Mouse (Mus musculus) limb, embryonic 14.5 days (tissue): ENCODE measurements at regions not wholly inside any gene's neighbourhood (a gene's known extent, or its start where the extent isn't known, plus 50 kb on each side); places are given as distances from the start of the nearest gene placed in this dataset.

Experiments
- ATAC-seq: fragments of 200-750 bp; cut with Nextera tagmentation; 2 replicates; pipeline ENCODE4 v1.8.0; 2017; ENCODE audit warnings: low read depth, moderate number of reproducible peaks, moderate TSS enrichment; ENCODE audit not compliant: low FRiP score
- DNase-seq: peaks from one replicate; pipeline ENCODE4 v3.0.0-alpha.2; 2015; ENCODE audit warnings: low spot score
- H3K27ac ChIP-seq: fragments of 300-500 bp; sonication (generic); replicated peaks from 2 replicates; pipeline ENCODE4 v1.5.1; 2014; ENCODE audit warnings: low read depth, mild to moderate bottlenecking, low read length, moderate library complexity, mixed read lengths
- H3K27me3 ChIP-seq: fragments of 300-500 bp; sonication (generic); 2 replicates; pipeline ENCODE4 v1.6.1; 2014; ENCODE audit warnings: low read length, mixed read lengths; ENCODE audit not compliant: control insufficient read depth, insufficient read depth
- H3K36me3 ChIP-seq: fragments of 300-500 bp; sonication (generic); 2 replicates; pipeline ENCODE4 v1.6.1; 2014; ENCODE audit warnings: mild to moderate bottlenecking, low read length, moderate library complexity, mixed read lengths; ENCODE audit not compliant: control insufficient read depth, insufficient read depth
- H3K4me1 ChIP-seq: fragments of 300-500 bp; sonication (generic); 2 replicates; pipeline ENCODE4 v1.6.1; 2014; ENCODE audit warnings: antibody characterized with exemption, low read length, mixed read lengths; ENCODE audit not compliant: control insufficient read depth, insufficient read depth
- H3K4me2 ChIP-seq: fragments of 300-500 bp; sonication (generic); replicated peaks from 2 replicates; pipeline ENCODE4 v1.6.1; 2014; ENCODE audit warnings: low read depth, mild to moderate bottlenecking, low read length, moderate library complexity; ENCODE audit not compliant: severe bottlenecking
- H3K4me3 ChIP-seq: fragments of 300-500 bp; sonication (generic); replicated peaks from 2 replicates; pipeline ENCODE4 v1.5.1; 2014; ENCODE audit warnings: low read length
- H3K9ac ChIP-seq: fragments of 300-500 bp; sonication (generic); 2 replicates; pipeline ENCODE4 v1.6.1; 2014; ENCODE audit warnings: mild to moderate bottlenecking, low read depth, low read length, moderate library complexity; ENCODE audit not compliant: severe bottlenecking
- H3K9me3 ChIP-seq: fragments of 300-500 bp; sonication (generic); 2 replicates; pipeline ENCODE4 v1.6.1; 2016; ENCODE audit warnings: low read length; ENCODE audit not compliant: control insufficient read depth
- POLR2A ChIP-seq: fragments of 200-500 bp; IDR thresholded peaks from 2 replicates; pipeline ENCODE4 v1.8.0; 2012; ENCODE audit warnings: inconsistent platforms, mild to moderate bottlenecking, moderate library complexity, borderline replicate concordance; ENCODE audit not compliant: insufficient read depth, insufficient read length; ENCODE audit errors: extremely low read depth
- WGBS: fragments of 180-500 bp; shearing (Covaris S2); extraction: QIAGEN DNeasy Blood & Tissue Kit; methylation state at CpG from one replicate; pipeline ENCODE4 v1.1.7; 2014; 5-methylcytosine and 5-hydroxymethylcytosine counted together

GRCm38 (mm10) chr7:72500996-72501395, 194.6 kb upstream of the Mctp2 start:
- Histone ChIP-seq H3K4me1 (peaks cover 16% of the 10 kb centered on the region), H3K9ac (no peak overlapping the region), H3K4me2 (no peak overlapping the region), H3K9me3 (no peaks in the 10 kb centered on the region), H3K27ac (no peak overlapping the region), H3K36me3 (no peaks in the 10 kb centered on the region), H3K4me3 (no peak overlapping the region), H3K27me3 (no peaks in the 10 kb centered on the region)
- no peak for TF ChIP-seq POLR2A
- DNase-seq (no peak), ATAC-seq (no peak)
- 54% methylated on average over 6 of the region's 6 CpGs for WGBS

GRCm38 (mm10) chr7:72501431-72501830, 195.0 kb upstream of the Mctp2 start:
- DNase-seq (no peak), ATAC-seq (no peak)
- H3K27me3 ChIP-seq: no peaks in the 10 kb centered on the region
- H3K9me3 ChIP-seq: no peaks in the 10 kb centered on the region
- H3K4me2 ChIP-seq: no peak overlapping the region
- no peaks in the 10 kb centered on the region for H3K36me3 ChIP-seq
- no peak for TF ChIP-seq POLR2A
- WGBS: 86% methylated on average over 3 of the region's 3 CpGs
- H3K27ac ChIP-seq: no peak overlapping the region
- H3K4me1 ChIP-seq: peaks cover 20% of the 10 kb centered on the region
- H3K4me3 ChIP-seq: no peak overlapping the region
- H3K9ac ChIP-seq: no peak overlapping the region

GRCm38 (mm10) chr7:72503756-72504155, 197.3 kb upstream of the Mctp2 start:
- Histone ChIP-seq H3K9me3 (no peaks in the 10 kb centered on the region), H3K4me3 (no peak overlapping the region), H3K4me1 (peaks cover 24% of the 10 kb centered on the region), H3K4me2 (no peak overlapping the region), H3K27ac (no peak overlapping the region), H3K9ac (no peak overlapping the region), H3K36me3 (no peaks in the 10 kb centered on the region), H3K27me3 (no peaks in the 10 kb centered on the region)
- DNase-seq: no peak
- no peak for TF ChIP-seq POLR2A
- ATAC-seq: no peak

- no peak for TF ChIP-seq POLR2A
These were observed 197.9 kb upstream of the Mctp2 start for GRCm38 (mm10) chr7:72504268-72504667.

GRCm38 (mm10) chr7:72505732-72506460, 199.5 kb upstream of the Mctp2 start:
- H3K9ac ChIP-seq: no peak overlapping the region
- H3K4me2 ChIP-seq: no peak overlapping the region; the same call in 1 of the 2 replicates
- no peaks in the 10 kb centered on the region for H3K36me3 ChIP-seq
- no peak for TF ChIP-seq POLR2A
- 31% methylated on average over 8 of the region's 8 CpGs for WGBS
- H3K27me3 ChIP-seq: no peaks in the 10 kb centered on the region
- H3K4me1 ChIP-seq: peaks cover 21% of the 10 kb centered on the region
- H3K27ac ChIP-seq: peak overlapping the region; percentile 61
- ATAC-seq (peak; percentile 50; the same call in 1 of the 2 replicates), DNase-seq (peak; percentile 76)
- no peak overlapping the region for H3K4me3 ChIP-seq
- H3K9me3 ChIP-seq: no peaks in the 10 kb centered on the region

More at GRCm38 (mm10) chr7:72504268-72504667, 197.9 kb upstream of the Mctp2 start:
- H3K27me3 ChIP-seq: no peaks in the 10 kb centered on the region
- H3K27ac ChIP-seq: no peak overlapping the region
- no peaks in the 10 kb centered on the region for H3K9me3 ChIP-seq
- DNase-seq (no peak), ATAC-seq (no peak)
- H3K4me3 ChIP-seq: no peak overlapping the region
- no peak overlapping the region for H3K9ac ChIP-seq
- no peak overlapping the region for H3K4me2 ChIP-seq
- H3K4me1 ChIP-seq: peaks cover 21% of the 10 kb centered on the region
- H3K36me3 ChIP-seq: no peaks in the 10 kb centered on the region
- 48% methylated on average over 4 of the region's 4 CpGs for WGBS
